Mouse (Mus musculus): ENCODE measurements around the gene Tgfbr3.
"Not testable (repeated sequence)": the region's sequence is repeated elsewhere in the genome, so short reads cannot be mapped to it uniquely, and the experiment has no call there.

The Tgfbr3 gene

GRCm38 (mm10) chr5:107243445-107243844, 46.0 kb downstream of the Tgfbr3 start:
- no peak for DNase-seq (ENCODE audit: low read depth, low spot score)

- no peak for DNase-seq (ENCODE audit: low read depth, low spot score)
These were observed 46.4 kb downstream of the Tgfbr3 start for GRCm38 (mm10) chr5:107242993-107243392.

- DNase-seq (ENCODE audit: low read depth, low spot score), result no peak
These were observed 49.2 kb downstream of the Tgfbr3 start for GRCm38 (mm10) chr5:107240276-107240675.

GRCm38 (mm10) chr5:107237971-107238426, 51.4 kb downstream of the Tgfbr3 start:
- DNase-seq (ENCODE audit: low read depth, low spot score), result no peak

GRCm38 (mm10) chr5:107236975-107237374, 52.5 kb downstream of the Tgfbr3 start:
- DNase-seq (ENCODE audit: low read depth, low spot score), result no peak

GRCm38 (mm10) chr5:107236039-107236438, 53.4 kb downstream of the Tgfbr3 start:
- DNase-seq (ENCODE audit: low read depth, low spot score), result no peak

- peak; percentile 28 for DNase-seq (ENCODE audit: low read depth, low spot score)
These were observed 55.8 kb downstream of the Tgfbr3 start for GRCm38 (mm10) chr5:107233366-107234354.

GRCm38 (mm10) chr5:107230189-107230588, 59.2 kb downstream of the Tgfbr3 start:
- DNase-seq (ENCODE audit: low read depth, low spot score), result no peak

GRCm38 (mm10) chr5:107229037-107229436, 60.4 kb downstream of the Tgfbr3 start:
- DNase-seq (ENCODE audit: low read depth, low spot score), result no peak

GRCm38 (mm10) chr5:107227580-107227979, 61.8 kb downstream of the Tgfbr3 start:
- no peak for DNase-seq (ENCODE audit: low read depth, low spot score)

GRCm38 (mm10) chr5:107224820-107225417, 64.5 kb downstream of the Tgfbr3 start:
- no peak for DNase-seq (ENCODE audit: low read depth, low spot score)

- no peak for DNase-seq (ENCODE audit: low read depth, low spot score)
These were observed 65.3 kb downstream of the Tgfbr3 start for GRCm38 (mm10) chr5:107224151-107224550.

- DNase-seq (ENCODE audit: low read depth, low spot score), result not testable (repeated sequence)
These were observed 65.9 kb downstream of the Tgfbr3 start for GRCm38 (mm10) chr5:107223483-107223882.

- DNase-seq (ENCODE audit: low read depth, low spot score), result no peak
These were observed 66.4 kb downstream of the Tgfbr3 start for GRCm38 (mm10) chr5:107223029-107223428.

GRCm38 (mm10) chr5:107222670-107223005, 66.8 kb downstream of the Tgfbr3 start:
- no peak for DNase-seq (ENCODE audit: low read depth, low spot score)

- peak; percentile 13 for DNase-seq (ENCODE audit: low read depth, low spot score)
These were observed 67.3 kb downstream of the Tgfbr3 start for GRCm38 (mm10) chr5:107221892-107222669.

- DNase-seq (ENCODE audit: low read depth, low spot score), result peak; percentile 70
These were observed 68.5 kb downstream of the Tgfbr3 start for GRCm38 (mm10) chr5:107220936-107221335.

- DNase-seq (ENCODE audit: low read depth, low spot score), result no peak
These were observed 69.5 kb downstream of the Tgfbr3 start for GRCm38 (mm10) chr5:107219883-107220282.

- DNase-seq (ENCODE audit: low read depth, low spot score), result no peak
These were observed 70.1 kb downstream of the Tgfbr3 start for GRCm38 (mm10) chr5:107219318-107219717.

- no peak for DNase-seq (ENCODE audit: low read depth, low spot score)
These were observed 70.8 kb downstream of the Tgfbr3 start for GRCm38 (mm10) chr5:107218594-107218993.

GRCm38 (mm10) chr5:107217139-107217538, 72.3 kb downstream of the Tgfbr3 start:
- no peak for DNase-seq (ENCODE audit: low read depth, low spot score)
